Mouse (Mus musculus): ENCODE measurements around the gene Ppox. TPM values are rescaled to one million over a fixed set of nuclear protein-coding genes. Genes with fewer than 3 reads are reported as not detected.

Ppox gene
- polyA plus RNA-seq, 1 experiment from 2014 or later, result 44.4 TPM

DNA sequence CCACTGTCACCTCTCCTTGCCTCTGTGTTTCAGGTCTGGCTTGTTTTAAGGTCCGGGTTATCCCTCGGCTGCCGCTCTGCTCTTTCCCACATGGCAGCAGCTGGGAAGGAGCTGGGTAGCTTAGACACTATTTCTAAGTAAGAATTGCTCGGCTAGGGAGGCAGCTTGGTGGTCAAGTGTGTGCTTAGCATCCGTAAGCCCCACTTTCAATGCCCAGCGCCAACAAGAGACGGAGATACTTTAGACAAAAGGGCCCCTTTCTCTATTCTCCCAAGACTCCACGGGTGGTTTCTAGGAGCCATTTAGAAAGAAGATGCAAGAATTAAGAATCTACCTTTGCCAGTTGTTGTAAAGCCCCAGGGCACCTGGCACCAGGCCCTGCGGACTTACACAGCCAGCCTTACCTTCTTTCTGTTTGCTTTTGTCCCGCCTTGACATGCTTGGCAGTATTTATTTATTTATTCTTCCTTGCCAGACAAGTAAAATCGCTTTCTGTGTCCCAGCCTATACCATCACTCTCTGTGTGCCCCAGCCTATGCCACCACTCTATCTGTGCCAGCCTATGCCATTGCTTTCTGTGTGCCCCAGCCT, 5.7 kb downstream of the Ppox start:
- ATAC-seq, result no peak
- H3K36me3 ChIP-seq (ENCODE audit: control insufficient read depth, insufficient read depth, low read length), result peaks cover 33% of the 10 kb centered on the region
- WGBS, result 75% methylated on average over 11 of the region's 11 CpGs

DNA sequence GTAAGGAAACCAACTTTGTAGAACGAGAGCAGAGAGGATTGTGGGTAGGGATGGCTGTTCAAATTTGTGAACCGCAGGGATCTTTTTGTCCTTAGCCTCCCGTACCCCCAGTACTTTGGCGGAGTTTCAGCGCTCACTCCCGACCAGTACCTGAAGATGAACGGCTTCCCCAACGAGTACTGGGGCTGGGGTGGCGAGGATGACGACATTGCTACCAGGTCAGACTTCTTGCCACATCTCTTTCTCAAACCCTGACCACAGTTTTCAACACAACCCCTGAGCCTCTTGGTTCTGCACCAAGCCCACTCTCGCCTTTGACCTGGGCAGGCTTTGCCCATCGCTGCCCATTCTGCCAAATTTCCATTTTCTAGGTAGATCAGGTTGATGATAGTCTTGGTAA, 6.8 kb downstream of the Ppox start:
- Histone ChIP-seq H3K9ac (ENCODE audit: low read depth, low read length) (no peak overlapping the region), H3K4me2 (ENCODE audit: low read length) (no peak overlapping the region), H3K27ac (ENCODE audit: low read length) (no peak overlapping the region), H3K4me1 (ENCODE audit: control insufficient read depth, insufficient read depth, low read length) (peaks cover 17% of the 10 kb centered on the region), H3K9me3 (replicated peaks; ENCODE audit: control insufficient read depth, low read length, poor library complexity, severe bottlenecking) (no peaks in the 10 kb centered on the region), H3K4me3 (ENCODE audit: low read depth, low read length) (no peak overlapping the region), H3K27me3 (ENCODE audit: control insufficient read depth, insufficient read depth, low read depth, low read length) (no peaks in the 10 kb centered on the region), H3K36me3 (ENCODE audit: control insufficient read depth, insufficient read depth, low read length) (peaks cover 33% of the 10 kb centered on the region)
- WGBS, result 88% methylated on average over 12 of the region's 12 CpGs
- no peak for ATAC-seq

More for the DNA sequence above, 5.7 kb downstream of the Ppox start:
- peaks cover 19% of the 10 kb centered on the region for H3K4me1 ChIP-seq (ENCODE audit: control insufficient read depth, insufficient read depth, low read length)
- no peak overlapping the region for H3K27ac ChIP-seq (ENCODE audit: low read length)
- H3K4me3 ChIP-seq (ENCODE audit: low read depth, low read length), result no peak overlapping the region
- no peaks in the 10 kb centered on the region for H3K9me3 ChIP-seq (replicated peaks; ENCODE audit: control insufficient read depth, low read length, poor library complexity, severe bottlenecking)
- no peaks in the 10 kb centered on the region for H3K27me3 ChIP-seq (ENCODE audit: control insufficient read depth, insufficient read depth, low read depth, low read length)
- H3K4me2 ChIP-seq (ENCODE audit: low read length), result no peak overlapping the region
- H3K9ac ChIP-seq (ENCODE audit: low read depth, low read length), result no peak overlapping the region

DNA sequence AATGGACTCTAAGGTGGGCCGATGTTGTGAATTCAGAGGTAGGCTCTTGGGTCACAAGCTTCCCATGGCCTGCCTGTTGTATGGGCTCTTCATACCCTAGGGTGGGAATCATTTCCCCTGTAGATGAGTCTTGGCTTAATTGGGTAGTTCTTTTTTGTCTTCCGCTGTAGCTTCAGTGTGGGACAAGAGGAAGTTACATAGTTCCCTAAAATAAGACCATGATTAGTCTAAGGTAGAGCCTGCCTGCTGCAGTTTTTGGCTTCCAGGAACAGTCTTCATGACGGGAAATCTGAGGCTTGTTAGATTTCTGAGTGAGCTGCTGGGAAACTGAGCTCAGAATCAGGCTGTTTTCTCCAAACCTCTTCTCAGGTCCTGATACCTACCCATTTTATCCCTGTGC, 8.9 kb downstream of the Ppox start:
- Histone ChIP-seq H3K4me1 (ENCODE audit: control insufficient read depth, insufficient read depth, low read length) (peaks cover 17% of the 10 kb centered on the region), H3K9ac (ENCODE audit: low read depth, low read length) (no peak overlapping the region), H3K36me3 (ENCODE audit: control insufficient read depth, insufficient read depth, low read length) (peaks cover 31% of the 10 kb centered on the region), H3K4me3 (ENCODE audit: low read depth, low read length) (no peak overlapping the region), H3K27ac (ENCODE audit: low read length) (no peak overlapping the region), H3K9me3 (replicated peaks; ENCODE audit: control insufficient read depth, low read length, poor library complexity, severe bottlenecking) (no peaks in the 10 kb centered on the region), H3K27me3 (ENCODE audit: control insufficient read depth, insufficient read depth, low read depth, low read length) (no peaks in the 10 kb centered on the region), H3K4me2 (ENCODE audit: low read length) (no peak overlapping the region)
- 96% methylated on average over 3 of the region's 3 CpGs for WGBS
- no peak for ATAC-seq

DNA sequence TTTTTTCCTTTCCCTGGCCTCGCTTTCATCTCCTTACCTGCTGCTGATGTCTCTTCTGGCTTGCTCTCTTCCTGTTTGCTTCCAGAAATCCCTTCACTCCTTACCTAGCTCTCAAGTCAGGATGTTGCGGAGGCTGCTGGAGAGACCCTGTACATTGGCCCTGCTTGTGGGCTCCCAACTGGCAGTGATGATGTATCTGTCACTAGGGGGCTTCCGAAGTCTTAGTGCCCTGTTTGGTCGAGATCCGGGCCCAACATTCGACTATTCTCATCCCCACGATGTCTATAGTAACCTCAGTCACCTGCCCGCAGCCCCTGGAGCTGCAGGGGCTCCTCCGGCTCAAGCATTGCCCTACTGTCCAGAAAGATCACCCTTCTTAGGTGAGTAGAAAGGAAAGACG, 9.4 kb downstream of the Ppox start:
- Histone ChIP-seq H3K9me3 (replicated peaks; ENCODE audit: control insufficient read depth, low read length, poor library complexity, severe bottlenecking) (no peaks in the 10 kb centered on the region), H3K27ac (ENCODE audit: low read length) (no peak overlapping the region), H3K4me3 (ENCODE audit: low read depth, low read length) (no peak overlapping the region), H3K4me1 (ENCODE audit: control insufficient read depth, insufficient read depth, low read length) (peaks cover 17% of the 10 kb centered on the region), H3K9ac (ENCODE audit: low read depth, low read length) (no peak overlapping the region), H3K27me3 (ENCODE audit: control insufficient read depth, insufficient read depth, low read depth, low read length) (no peaks in the 10 kb centered on the region), H3K4me2 (ENCODE audit: low read length) (peak overlapping the region; percentile 75), H3K36me3 (ENCODE audit: control insufficient read depth, insufficient read depth, low read length) (peaks cover 28% of the 10 kb centered on the region)
- no peak for ATAC-seq
- 72% methylated on average over 10 of the region's 10 CpGs for WGBS

DNA sequence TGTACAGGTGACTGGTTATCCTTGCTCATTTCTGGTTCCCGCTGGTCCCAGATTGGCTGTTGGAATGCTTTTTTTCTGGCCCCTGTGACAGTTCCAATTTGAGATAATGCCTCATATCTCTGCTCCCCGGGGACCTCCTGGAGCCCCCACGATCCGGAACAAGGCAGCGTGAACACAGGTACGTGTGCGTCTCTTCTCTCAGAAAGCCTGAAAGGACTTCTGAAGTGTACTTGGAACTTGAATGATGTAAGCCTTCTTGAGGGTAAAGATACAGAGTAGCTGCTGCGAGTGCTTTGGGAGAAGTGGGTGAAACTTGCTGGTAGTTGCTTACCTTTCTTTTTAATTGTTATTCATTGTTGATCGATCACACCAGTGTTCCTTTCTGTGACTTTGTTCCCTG, 9.8 kb downstream of the Ppox start:
- peak overlapping the region; percentile 75 for H3K4me2 ChIP-seq (ENCODE audit: low read length)
- H3K4me1 ChIP-seq (ENCODE audit: control insufficient read depth, insufficient read depth, low read length), result peaks cover 17% of the 10 kb centered on the region
- H3K27ac ChIP-seq (ENCODE audit: low read length), result no peak overlapping the region
- WGBS, result 53% methylated on average over 9 of the region's 9 CpGs
- H3K9ac ChIP-seq (ENCODE audit: low read depth, low read length), result peak overlapping the region; percentile 82
- peak overlapping the region; percentile 83 for H3K4me3 ChIP-seq (ENCODE audit: low read depth, low read length)
- H3K9me3 ChIP-seq (replicated peaks; ENCODE audit: control insufficient read depth, low read length, poor library complexity, severe bottlenecking), result no peaks in the 10 kb centered on the region
- peaks cover 26% of the 10 kb centered on the region for H3K36me3 ChIP-seq (ENCODE audit: control insufficient read depth, insufficient read depth, low read length)
- no peaks in the 10 kb centered on the region for H3K27me3 ChIP-seq (ENCODE audit: control insufficient read depth, insufficient read depth, low read depth, low read length)
- ATAC-seq, result no peak

DNA sequence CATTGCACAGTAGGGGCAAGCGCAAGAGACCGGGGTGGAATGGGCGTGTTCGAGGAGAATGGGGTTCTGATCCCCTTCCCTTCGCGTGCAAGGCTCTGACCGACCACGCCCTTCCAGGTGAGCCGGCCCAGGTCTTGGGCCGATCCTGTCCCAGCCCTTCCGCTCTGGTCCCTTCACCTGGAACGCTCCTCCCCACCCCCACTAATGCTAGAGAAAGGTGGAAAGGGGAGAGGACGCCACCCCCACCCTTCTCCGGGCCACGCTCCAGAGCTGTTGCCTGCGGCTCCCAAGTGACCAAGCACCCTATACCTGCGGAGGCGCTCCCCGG, 10.4 kb downstream of the Ppox start:
- WGBS, result 1% methylated on average over 18 of the region's 19 CpGs
- H3K4me2 ChIP-seq (ENCODE audit: low read length), result peak overlapping the region; percentile 75
- peak overlapping the region; percentile 70; the same call in 1 of the 2 replicates for H3K27ac ChIP-seq (ENCODE audit: low read length)
- peaks cover 21% of the 10 kb centered on the region for H3K36me3 ChIP-seq (ENCODE audit: control insufficient read depth, insufficient read depth, low read length)
- no peaks in the 10 kb centered on the region for H3K9me3 ChIP-seq (replicated peaks; ENCODE audit: control insufficient read depth, low read length, poor library complexity, severe bottlenecking)
- H3K4me1 ChIP-seq (ENCODE audit: control insufficient read depth, insufficient read depth, low read length), result peaks cover 17% of the 10 kb centered on the region
- peak overlapping the region; percentile 83 for H3K4me3 ChIP-seq (ENCODE audit: low read depth, low read length)
- peak overlapping the region; percentile 82 for H3K9ac ChIP-seq (ENCODE audit: low read depth, low read length)
- peak; percentile 78 for ATAC-seq
- no peaks in the 10 kb centered on the region for H3K27me3 ChIP-seq (ENCODE audit: control insufficient read depth, insufficient read depth, low read depth, low read length)

DNA sequence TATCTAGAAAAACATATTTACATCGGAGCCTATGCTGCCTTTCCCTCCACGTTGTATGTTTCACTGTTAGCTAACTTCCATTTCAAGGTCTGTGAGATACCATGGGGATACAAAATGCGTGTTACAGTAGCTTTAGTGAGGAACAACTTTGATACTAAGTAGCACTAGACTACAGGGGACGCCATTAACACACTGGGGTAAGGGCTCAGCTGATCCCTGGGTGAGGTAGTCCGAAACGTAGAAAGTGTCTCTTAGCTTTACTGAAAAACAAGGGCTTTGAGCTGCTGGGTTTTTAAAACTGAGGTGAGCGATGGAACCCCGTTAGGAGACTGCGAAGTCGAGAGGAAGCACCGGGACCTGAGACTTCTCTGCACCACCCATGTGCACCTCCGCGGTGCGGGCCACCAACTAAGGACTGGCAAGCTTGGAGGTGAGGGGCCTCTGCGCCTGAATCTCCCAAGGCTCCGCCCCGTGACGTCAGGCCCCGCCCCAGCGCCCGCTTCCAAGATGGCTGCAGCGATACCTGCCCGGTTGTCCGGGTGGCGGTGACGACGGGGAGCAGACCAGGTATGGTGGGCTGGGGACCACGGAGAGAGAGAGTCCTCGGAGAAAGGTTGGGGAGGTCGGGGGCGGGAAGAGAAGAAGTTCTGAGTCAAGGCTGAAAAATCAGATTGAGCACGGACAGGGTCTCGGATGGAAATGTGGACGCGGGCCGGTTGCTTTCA, 11.0 kb downstream of the Ppox start, which contains the start of gene B4galt3:
Gene B4galt3 (plus strand): TSS at position 481 of the 725 bp plus-strand sequence.
- WGBS, result 4% methylated on average over 36 of the region's 36 CpGs
- Histone ChIP-seq H3K4me1 (ENCODE audit: control insufficient read depth, insufficient read depth, low read length) (peaks cover 17% of the 10 kb centered on the region), H3K27ac (ENCODE audit: low read length) (peak within 1 kb of the TSS; percentile 70), H3K4me2 (ENCODE audit: low read length) (peak within 1 kb of the TSS; percentile 75), H3K4me3 (ENCODE audit: low read depth, low read length) (peak within 1 kb of the TSS; percentile 83), H3K9me3 (replicated peaks; ENCODE audit: control insufficient read depth, low read length, poor library complexity, severe bottlenecking) (no peaks in the 10 kb centered on the region), H3K27me3 (ENCODE audit: control insufficient read depth, insufficient read depth, low read depth, low read length) (no peaks in the 10 kb centered on the region), H3K9ac (ENCODE audit: low read depth, low read length) (peak within 1 kb of the TSS; percentile 82), H3K36me3 (ENCODE audit: control insufficient read depth, insufficient read depth, low read length) (peaks cover 19% of the 10 kb centered on the region)
- peak; percentile 95 for ATAC-seq

DNA sequence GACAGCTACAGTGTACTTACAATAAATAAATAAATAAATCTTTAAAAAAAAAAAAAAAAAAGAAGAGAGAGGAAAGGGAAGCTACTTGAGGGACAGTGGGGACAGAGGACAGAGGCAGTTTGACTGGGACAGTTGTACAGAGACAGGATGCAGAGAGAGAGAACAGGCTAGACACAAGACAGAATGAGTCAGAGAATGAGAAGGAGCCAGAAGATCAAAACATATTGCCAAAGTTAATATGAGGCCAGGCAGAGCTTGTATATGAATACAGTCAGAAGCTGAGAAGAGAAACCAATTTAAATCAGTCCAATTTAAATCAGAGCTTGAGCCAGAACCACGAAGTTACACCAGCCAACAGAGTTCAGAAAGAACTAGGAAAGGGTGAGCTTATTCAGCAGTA, 12.6 kb downstream of the Ppox start:
- no peak overlapping the region for H3K9ac ChIP-seq (ENCODE audit: low read depth, low read length)
- no peaks in the 10 kb centered on the region for H3K9me3 ChIP-seq (replicated peaks; ENCODE audit: control insufficient read depth, low read length, poor library complexity, severe bottlenecking)
- no peak overlapping the region for H3K4me2 ChIP-seq (ENCODE audit: low read length)
- H3K27ac ChIP-seq (ENCODE audit: low read length), result no peak overlapping the region
- H3K36me3 ChIP-seq (ENCODE audit: control insufficient read depth, insufficient read depth, low read length), result peaks cover 8% of the 10 kb centered on the region
- no peak overlapping the region for H3K4me3 ChIP-seq (ENCODE audit: low read depth, low read length)
- 61% methylated on average over 1 of the region's 1 CpGs for WGBS
- H3K27me3 ChIP-seq (ENCODE audit: control insufficient read depth, insufficient read depth, low read depth, low read length), result no peaks in the 10 kb centered on the region
- H3K4me1 ChIP-seq (ENCODE audit: control insufficient read depth, insufficient read depth, low read length), result peaks cover 20% of the 10 kb centered on the region
- ATAC-seq, result no peak

DNA sequence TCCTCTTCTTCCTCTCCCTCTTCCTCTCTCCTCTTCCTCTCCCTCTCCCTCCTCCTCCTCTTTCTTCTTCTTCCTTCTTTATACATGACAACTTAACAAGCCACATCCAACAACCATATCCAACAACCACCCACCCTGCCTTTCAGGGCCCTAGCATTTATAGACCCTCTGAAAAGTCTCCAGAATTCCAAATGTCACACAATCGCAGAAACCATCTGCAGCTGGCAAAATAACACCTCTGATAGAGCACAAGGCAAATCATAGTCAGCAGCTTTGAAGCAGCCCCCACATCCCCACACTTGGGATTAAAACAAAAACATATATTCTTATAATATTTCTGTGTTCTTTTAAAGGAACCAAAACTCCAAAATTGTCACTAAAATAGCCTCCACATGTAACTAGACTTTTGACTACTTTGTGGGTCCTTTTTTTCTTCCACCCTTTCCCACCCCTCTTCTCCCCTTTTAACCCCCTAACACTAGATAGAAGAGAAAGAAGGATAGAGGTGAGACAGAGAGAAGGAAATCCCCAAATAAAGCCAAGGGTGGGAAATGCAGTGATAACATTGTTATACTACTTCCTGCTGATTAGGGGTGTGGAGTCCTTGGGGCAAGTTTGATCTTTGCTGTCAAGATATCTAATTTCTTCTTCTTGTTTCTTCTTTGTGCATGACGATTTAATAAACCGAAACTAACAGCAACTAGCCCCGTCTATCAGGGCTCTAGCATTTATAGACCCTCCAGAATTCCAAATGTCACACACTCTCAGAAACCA, 14.8 kb downstream of the Ppox start:
- Histone ChIP-seq H3K4me3 (ENCODE audit: low read depth, low read length) (no peak overlapping the region), H3K4me1 (ENCODE audit: control insufficient read depth, insufficient read depth, low read length) (peaks cover 21% of the 10 kb centered on the region), H3K4me2 (ENCODE audit: low read length) (no peak overlapping the region), H3K9me3 (replicated peaks; ENCODE audit: control insufficient read depth, low read length, poor library complexity, severe bottlenecking) (no peaks in the 10 kb centered on the region), H3K9ac (ENCODE audit: low read depth, low read length) (no peak overlapping the region), H3K36me3 (ENCODE audit: control insufficient read depth, insufficient read depth, low read length) (no peaks in the 10 kb centered on the region), H3K27me3 (ENCODE audit: control insufficient read depth, insufficient read depth, low read depth, low read length) (no peaks in the 10 kb centered on the region), H3K27ac (ENCODE audit: low read length) (no peak overlapping the region)
- WGBS, result 85% methylated on average over 4 of the region's 4 CpGs
- ATAC-seq, result no peak

All from midbrain, embryonic 16.5 days (tissue).